Mouse (Mus musculus): ENCODE data around the gene Atat1. TPM values are rescaled to one million over a fixed set of nuclear protein-coding genes. Genes with fewer than 3 reads are reported as not detected.

Atat1 gene
- 10 to 100 TPM; 20.6 to 26.6 TPM for total RNA-seq (2023)

DNA sequence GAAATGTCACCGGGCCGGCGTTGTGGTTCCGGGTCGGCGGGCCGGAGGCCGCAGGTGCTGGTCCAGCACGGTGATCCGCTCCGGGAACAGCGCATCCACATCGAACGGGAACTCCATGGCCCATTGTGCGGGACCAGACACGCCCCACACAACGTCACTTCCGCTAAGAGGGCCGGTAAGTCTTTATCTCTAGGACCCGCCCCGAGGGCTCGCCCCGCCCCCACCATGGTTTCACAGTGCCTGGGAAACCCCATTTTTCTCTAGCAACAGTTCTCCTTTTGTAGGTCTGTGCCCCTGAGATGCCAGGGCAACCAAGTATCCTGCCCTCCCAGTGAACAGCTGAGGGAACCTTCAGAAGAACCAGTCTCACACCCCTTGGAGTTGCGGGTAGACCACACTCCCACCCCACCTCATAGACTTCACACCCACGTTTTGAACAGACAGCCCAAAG is at the start of gene Atat1:
Gene Atat1 (minus strand): TSS at position 157 of the 451 bp plus-strand sequence.

GRCm38 (mm10) chr17:35916297-35917142 is 6.6 kb upstream of the Atat1 start, which contains the start of the genes Mrps18b and Ppp1r10:
Gene Mrps18b, minus strand, starts transcription at chr17:35916389.
Gene Ppp1r10, plus strand, starts transcription at chr17:35916434.

GRCm38 (mm10) chr17:35896781-35897643 is 12.9 kb downstream of the Atat1 start, which contains the start of gene 2310061I04Rik:
Gene 2310061I04Rik, minus strand, starts transcription at chr17:35897431.

DNA sequence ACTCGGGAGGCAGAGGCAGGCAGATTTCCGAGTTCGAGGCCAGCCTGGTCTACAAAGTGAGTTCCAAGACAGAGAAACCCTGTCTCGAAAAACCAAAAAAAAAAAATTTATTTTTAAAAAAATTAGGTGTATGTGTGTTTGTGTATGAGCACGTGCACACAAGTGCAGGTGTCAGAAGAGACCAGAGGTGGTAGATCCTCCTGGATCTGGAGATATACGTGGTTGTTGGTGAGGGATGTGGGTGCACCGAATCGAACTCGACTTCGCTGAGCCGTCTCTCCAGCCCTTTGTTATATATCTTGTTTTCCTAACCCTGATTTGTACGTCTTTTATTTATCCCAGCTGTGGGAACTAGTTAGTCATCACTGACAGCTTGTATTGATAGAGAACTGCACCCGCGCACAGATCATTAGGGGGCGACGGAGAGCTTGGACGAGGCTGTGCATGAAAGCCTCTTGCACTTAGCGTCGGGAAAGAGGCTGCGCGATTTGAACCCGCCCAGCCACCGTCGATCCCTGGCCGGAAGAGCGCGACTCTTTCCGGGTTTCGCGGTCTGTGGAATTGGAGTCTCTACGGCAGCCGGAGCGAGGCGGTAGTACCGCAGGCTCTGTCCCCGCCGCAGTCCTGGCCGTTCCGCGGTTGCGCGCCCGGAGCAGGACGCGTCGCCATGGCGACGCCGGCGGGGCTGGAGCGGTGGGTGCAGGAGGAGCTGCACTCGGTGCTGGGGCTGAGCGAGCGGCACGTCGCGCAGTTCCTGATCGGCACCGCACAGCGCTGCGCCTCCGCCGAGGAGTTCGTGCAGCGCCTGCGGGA is 30.4 kb downstream of the Atat1 start, which contains the start of gene Dhx16:
Gene Dhx16 (plus strand): TSS at position 575 of the 813 bp plus-strand sequence.

DNA sequence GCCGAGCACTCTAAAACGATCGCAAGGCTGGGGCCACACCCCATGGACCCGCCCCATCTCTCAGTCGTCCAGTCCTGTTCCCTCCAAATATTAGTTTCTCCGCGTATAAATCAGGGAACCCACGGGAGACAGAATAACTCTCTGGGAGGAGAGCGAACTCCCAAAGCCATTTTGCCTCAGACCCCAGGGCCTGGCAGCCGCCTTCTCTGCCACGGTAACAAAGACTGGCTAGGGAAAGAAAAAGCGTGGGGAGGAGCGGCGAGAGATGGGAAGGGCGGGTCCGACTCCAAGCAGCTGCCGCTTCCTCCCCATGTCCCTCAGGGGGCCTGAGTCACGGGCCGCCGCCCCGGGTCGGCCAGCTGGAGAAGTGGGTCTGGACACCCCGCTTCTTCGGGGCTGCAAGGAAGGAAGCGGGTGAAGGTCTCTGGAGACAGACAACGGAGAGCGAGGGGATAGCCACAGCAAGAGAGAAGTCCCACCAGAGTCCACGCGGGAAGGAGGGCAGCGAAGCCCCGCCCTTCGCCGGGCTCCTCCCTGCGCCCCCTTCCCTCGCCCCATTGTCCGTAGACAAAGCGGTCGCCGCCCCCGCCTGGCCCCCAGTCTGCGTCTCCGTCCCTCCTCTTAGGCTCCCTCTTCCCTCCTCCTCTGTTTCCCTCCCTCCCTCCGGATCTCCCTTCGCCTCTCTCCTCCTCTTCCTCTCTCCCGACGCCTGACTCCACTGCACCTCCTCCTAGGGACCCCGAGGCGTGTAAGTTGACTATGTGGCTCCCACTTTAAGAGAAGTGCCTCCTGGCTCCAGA is 44.2 kb downstream of the Atat1 start, which contains the start of gene Ppp1r18:
Gene Ppp1r18 (plus strand): TSS at position 113 of the 800 bp plus-strand sequence.

DNA sequence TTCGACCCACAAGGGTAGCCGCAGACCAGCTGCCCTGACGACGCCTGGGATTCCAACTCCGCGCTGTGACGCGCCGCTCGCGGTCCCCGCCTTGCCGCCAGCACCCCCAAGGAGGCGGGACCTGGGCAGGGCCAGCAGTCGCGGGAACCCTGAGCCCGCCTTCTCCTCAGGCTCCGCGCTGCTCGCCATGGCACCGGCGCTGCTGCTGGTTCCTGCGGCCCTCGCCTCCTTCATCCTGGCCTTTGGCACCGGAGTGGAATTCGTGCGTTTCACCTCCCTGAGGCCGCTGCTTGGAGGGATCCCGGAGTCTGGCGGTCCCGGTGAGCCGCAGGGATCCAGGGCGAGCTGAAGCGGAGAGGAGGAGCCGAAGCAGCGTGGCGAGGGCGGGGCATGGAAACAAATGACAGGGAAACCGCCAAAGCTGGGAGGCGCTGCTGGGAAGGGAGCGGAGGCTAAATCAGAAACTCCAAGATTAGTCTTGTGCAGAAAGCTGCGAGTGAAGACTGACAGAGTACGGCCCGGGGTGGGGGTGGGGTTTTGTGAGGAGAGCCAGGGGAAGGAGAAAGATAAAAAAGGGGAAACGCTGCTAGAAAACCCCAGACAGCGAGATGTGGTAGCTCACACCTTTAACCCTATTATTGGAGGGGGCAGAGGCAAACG is 48.5 kb downstream of the Atat1 start, which contains the start of gene Nrm:
Gene Nrm (plus strand): TSS at position 121 of the 660 bp plus-strand sequence.

Other genes starting within 250 kb of the Atat1 start
- 10 to 100 TPM; 46.4 to 58.1 TPM for gene Vars2, start 242.5 kb downstream of the Atat1 start, total RNA-seq (2023)
- gene Gtf2h4, start 236.3 kb downstream of the Atat1 start, total RNA-seq (2023): 10 to 100 TPM; 16.1 to 23.9 TPM
- gene Ddr1, start 205.5 kb downstream of the Atat1 start, total RNA-seq (2023): under 1 TPM in 1 of 2 experiments, not detected in 1; 0.44 TPM
- gene Ier3, start 88.4 kb downstream of the Atat1 start, total RNA-seq (2023): not detected
- 10 to 100 TPM; 19.9 to 23.4 TPM for gene Flot1, start 86.8 kb downstream of the Atat1 start, total RNA-seq (2023)
- 100 to 1,000 TPM; 257 to 280 TPM for gene Tubb5, start 71.8 kb downstream of the Atat1 start, total RNA-seq (2023)
- gene Mdc1, start 68.6 kb downstream of the Atat1 start, total RNA-seq (2023): 10 to 100 TPM; 83.9 to 84.1 TPM
- 100 to 1,000 TPM in 1 of 2 experiments, 10 to 100 TPM in 1; 99.6 to 102 TPM for gene Nrm, start 48.8 kb downstream of the Atat1 start, total RNA-seq (2023)
- gene Ppp1r18, start 44.5 kb downstream of the Atat1 start, total RNA-seq (2023): 100 to 1,000 TPM; 217 to 237 TPM
- gene Dhx16, start 30.3 kb downstream of the Atat1 start, total RNA-seq (2023): 100 to 1,000 TPM; 127 to 137 TPM
- gene 2310061I04Rik, start 12.6 kb downstream of the Atat1 start, total RNA-seq (2023): 10 to 100 TPM; 28.5 to 31.3 TPM
- 10 to 100 TPM; 62.1 to 71.1 TPM for gene Mrps18b, start 6.3 kb upstream of the Atat1 start, total RNA-seq (2023)
- gene Ppp1r10, start 6.4 kb upstream of the Atat1 start, total RNA-seq (2023): 100 to 1,000 TPM; 193 to 197 TPM
- gene Abcf1, start 59.7 kb upstream of the Atat1 start, total RNA-seq (2023): 100 to 1,000 TPM; 117 to 132 TPM
- gene Gnl1, start 69.8 kb upstream of the Atat1 start, total RNA-seq (2023): 10 to 100 TPM; 74.8 to 75.1 TPM
- 10 to 100 TPM; 73.2 to 83.1 TPM for gene Prr3, start 70.2 kb upstream of the Atat1 start, total RNA-seq (2023)
- gene H2-T24, start 110.5 kb upstream of the Atat1 start, total RNA-seq (2023): 10 to 100 TPM; 51.7 to 61.2 TPM
- 100 to 1,000 TPM; 329 to 359 TPM for gene H2-T23, start 122.8 kb upstream of the Atat1 start, total RNA-seq (2023)
- 10 to 100 TPM; 85.3 to 96.3 TPM for gene H2-T22, start 132.7 kb upstream of the Atat1 start, total RNA-seq (2023)
- gene Gm6034, start 132.9 kb upstream of the Atat1 start, total RNA-seq (2023): under 1 TPM; 0.47 to 0.78 TPM
- 10 to 100 TPM; 60.8 to 61.3 TPM for gene Gm11127, start 148.3 kb upstream of the Atat1 start, total RNA-seq (2023)
- gene Gm19684, start 211.6 kb upstream of the Atat1 start, total RNA-seq (2023): 1 to 10 TPM; 1.2 to 1.9 TPM
- 10 to 100 TPM; 11.2 to 17.6 TPM for gene Gm7030, start 219.3 kb upstream of the Atat1 start, total RNA-seq (2023)

Data from B cell, adult 67 days (primary cell).